Mouse (Mus musculus) small intestine, adult 2 months (tissue): Measurements from ENCODE around the gene Sall1.

Source experiments
- CTCF ChIP-seq: fragments of 200-500 bp; IDR thresholded peaks from 2 replicates; pipeline ENCODE4 v1.5.1; 2012; ENCODE audit warnings: low read depth, mild to moderate bottlenecking, control low read depth, inconsistent platforms, low read length, moderate library complexity, mixed read lengths; ENCODE audit not compliant: insufficient replicate concordance, insufficient read length; ENCODE audit errors: extremely low read depth
- POLR2A ChIP-seq: fragments of 200-500 bp; IDR thresholded peaks from 2 replicates; pipeline ENCODE4 v1.6.1; 2012; ENCODE audit warnings: low read depth, mild to moderate bottlenecking, control low read depth, inconsistent platforms, low read length, moderate library complexity

- TF ChIP-seq CTCF, result no peak
- TF ChIP-seq POLR2A, result no peak
These were observed 11.6 kb downstream of the Sall1 start for GRCm38 (mm10) chr8:89032412-89032811.
